Mouse (Mus musculus) granulocyte monocyte progenitor cell, adult 5-6 weeks (primary cell): ENCODE data around the gene Lgals2. TPM values are rescaled to one million over a fixed set of nuclear protein-coding genes. Genes with fewer than 3 reads are reported as not detected.

Experiments
- ATAC-seq: replicated peaks from 2 replicates; pipeline ENCODE4 v1.8.0; 2016; ENCODE audit warnings: mild to moderate bottlenecking, moderate TSS enrichment, inconsistent platforms; ENCODE audit not compliant: poor library complexity, severe bottlenecking
- total RNA-seq, 2 experiments: library from RNA; stranded (forward) in 1 of 2; stranded (reverse) in 1 of 2; fragments of 200-712, 200-1000 nt in 1 of 2; fragments of >200 nt in 1 of 2; fragmentation: Nextera tagmentation in 1 of 2; gene quantifications; 2 replicates each; pipeline ENCODE4 v1.2.3; 2014 to 2017

Gene Lgals2
- total RNA-seq (2014; fragmentation: Nextera tagmentation) (not detected in 2 replicates), total RNA-seq (2017) (not detected in 2 replicates)

- ATAC-seq, result no peak
Observed at GRCm38 (mm10) chr15:78855303-78855965, at the start of gene Lgals2. Gene Lgals2, minus strand, starts transcription at chr15:78855529.

GRCm38 (mm10) chr15:78903243-78903642 is 47.9 kb upstream of the Lgals2 start:
- ATAC-seq, result peak; percentile 39

GRCm38 (mm10) chr15:78901422-78901789 is 46.1 kb upstream of the Lgals2 start:
- ATAC-seq, result no peak

- ATAC-seq, result peak; percentile 21
Observed at GRCm38 (mm10) chr15:78900585-78901421, 45.5 kb upstream of the Lgals2 start.

GRCm38 (mm10) chr15:78899740-78900584 is 44.6 kb upstream of the Lgals2 start, which contains the start of gene Sh3bp1:
Gene Sh3bp1, plus strand, starts transcription at chr15:78899768.
- ATAC-seq, result peak; percentile 10; the same call in 1 of the 2 replicates

GRCm38 (mm10) chr15:78899409-78899739 is 44.0 kb upstream of the Lgals2 start, which contains the start of gene Gm49510:
Gene Gm49510, plus strand, starts transcription at chr15:78899667.
- no peak for ATAC-seq

- ATAC-seq, result no peak
Observed at GRCm38 (mm10) chr15:78898507-78899001, 43.2 kb upstream of the Lgals2 start.

GRCm38 (mm10) chr15:78897488-78897887 is 42.2 kb upstream of the Lgals2 start:
- no peak for ATAC-seq

- peak; percentile 50 for ATAC-seq
Observed at GRCm38 (mm10) chr15:78896149-78896548, 40.8 kb upstream of the Lgals2 start.

- peak; percentile 13 for ATAC-seq
Observed at GRCm38 (mm10) chr15:78895741-78896140, 40.4 kb upstream of the Lgals2 start.

- ATAC-seq, result peak; percentile 32
Observed at GRCm38 (mm10) chr15:78894726-78895125, 39.4 kb upstream of the Lgals2 start.

- ATAC-seq, result no peak
Observed at GRCm38 (mm10) chr15:78892440-78892839, 37.1 kb upstream of the Lgals2 start.

GRCm38 (mm10) chr15:78889401-78889853 is 34.1 kb upstream of the Lgals2 start:
- ATAC-seq, result no peak

- ATAC-seq, result no peak
Observed at GRCm38 (mm10) chr15:78881828-78882227, 26.5 kb upstream of the Lgals2 start.

GRCm38 (mm10) chr15:78880432-78880831 is 25.1 kb upstream of the Lgals2 start:
- no peak for ATAC-seq

- peak; percentile 70 for ATAC-seq
Observed at GRCm38 (mm10) chr15:78878792-78879516, 23.6 kb upstream of the Lgals2 start.

- no peak for ATAC-seq
Observed at GRCm38 (mm10) chr15:78877810-78878390, 22.6 kb upstream of the Lgals2 start.

GRCm38 (mm10) chr15:78876991-78877809 is 21.9 kb upstream of the Lgals2 start, which contains the start of gene Gga1:
Gene Gga1, plus strand, starts transcription at chr15:78877190.
- peak; percentile 55 for ATAC-seq
